Mouse (Mus musculus) spleen, adult 2 months (tissue): ENCODE results near the gene Olfr822. TPM values are rescaled to one million over a fixed set of nuclear protein-coding genes. Genes with fewer than 3 reads are reported as not detected.
"Not testable (repeated sequence)": the region's sequence is repeated elsewhere in the genome, so short reads cannot be mapped to it uniquely, and the experiment has no call there.

Experiments used
- DNase-seq, 2 experiments: peaks; one replicate each; pipeline versions ENCODE4 v3.0.0 to v3.0.0-alpha.2; 2012 to 2021; ENCODE audit warnings: low spot score in 2 of 2, low read depth in 1 of 2
- H3K27ac ChIP-seq: fragments of 200-500 bp; 2 replicates; pipeline ENCODE4 v1.5.1; 2012; ENCODE audit warnings: low read length, inconsistent platforms; ENCODE audit not compliant: insufficient read depth
- H3K27me3 ChIP-seq: fragments of 200-500 bp; 2 replicates; pipeline ENCODE4 v1.6.1; 2012; ENCODE audit warnings: mild to moderate bottlenecking, moderate library complexity, low read length, inconsistent platforms; ENCODE audit not compliant: control insufficient read depth, insufficient read depth
- H3K36me3 ChIP-seq: fragments of 200-500 bp; 2 replicates; pipeline ENCODE4 v1.6.1; 2012; ENCODE audit warnings: mild to moderate bottlenecking, low read length, inconsistent platforms; ENCODE audit not compliant: control insufficient read depth, insufficient read depth
- H3K4me1 ChIP-seq: fragments of 200-500 bp; 2 replicates; pipeline ENCODE4 v1.6.1; 2011; ENCODE audit warnings: inconsistent platforms; ENCODE audit not compliant: control insufficient read depth, insufficient read depth, insufficient read length
- H3K4me3 ChIP-seq: fragments of 200-500 bp; 2 replicates; pipeline ENCODE4 v1.5.1; 2011; ENCODE audit warnings: mild to moderate bottlenecking, inconsistent platforms; ENCODE audit not compliant: insufficient read depth, insufficient read length; ENCODE audit errors: extremely low read depth
- CTCF ChIP-seq: fragments of 200-500 bp; IDR thresholded peaks from 2 replicates; pipeline ENCODE4 v1.5.1; 2011; ENCODE audit warnings: mild to moderate bottlenecking, inconsistent platforms; ENCODE audit not compliant: insufficient read depth, insufficient read length, insufficient replicate concordance; ENCODE audit errors: extremely low read depth
- POLR2A ChIP-seq: fragments of 200-500 bp; IDR thresholded peaks from 2 replicates; pipeline ENCODE4 v1.6.1; 2011; ENCODE audit warnings: low read depth, low read length, inconsistent platforms
- WGBS: fragments of 180-500 bp; shearing (Covaris S2); methylation state at CpG from one replicate; pipeline ENCODE4 v1.1.7; 2018; 5-methylcytosine and 5-hydroxymethylcytosine counted together
- polyA plus RNA-seq: library from polyadenylated mRNA; depleted of rRNA; stranded (reverse); fragments of >200 nt; gene quantifications from 2 replicates; pipeline ENCODE4 v1.2.3, GENCODE M21; 2012; rRNA removed

The Olfr822 gene
- not detected in 2 replicates for polyA plus RNA-seq

DNA sequence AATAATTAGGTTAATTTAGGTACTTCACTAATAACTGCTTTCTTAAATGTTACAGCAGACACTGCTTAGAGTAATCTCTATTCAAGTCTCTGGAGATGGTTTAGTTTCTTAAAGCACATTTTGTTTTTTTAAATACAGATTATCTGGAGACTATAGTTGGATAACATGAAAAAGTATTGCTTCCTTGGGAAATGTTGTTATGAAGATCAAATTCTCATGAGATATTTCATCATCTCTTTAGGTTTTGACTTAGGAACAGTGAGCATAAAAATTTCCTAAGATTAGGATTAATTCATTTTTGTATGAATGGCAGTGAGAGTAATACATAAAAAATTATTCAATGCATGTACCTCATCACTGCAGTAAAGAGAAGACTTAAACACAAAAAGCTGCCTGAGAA is at the start of gene Olfr822:
Gene Olfr822 (plus strand): TSS at position 301 of the 400 bp plus-strand sequence.
- Histone ChIP-seq H3K36me3 (no peaks in the 10 kb centered on the region), H3K27me3 (no peaks in the 10 kb centered on the region), H3K4me3 (no peak within 1 kb of the TSS), H3K27ac (no peak within 1 kb of the TSS), H3K4me1 (no peaks in the 10 kb centered on the region)
- TF ChIP-seq POLR2A (no peak), CTCF (no peak)
- no peak for DNase-seq

DNA sequence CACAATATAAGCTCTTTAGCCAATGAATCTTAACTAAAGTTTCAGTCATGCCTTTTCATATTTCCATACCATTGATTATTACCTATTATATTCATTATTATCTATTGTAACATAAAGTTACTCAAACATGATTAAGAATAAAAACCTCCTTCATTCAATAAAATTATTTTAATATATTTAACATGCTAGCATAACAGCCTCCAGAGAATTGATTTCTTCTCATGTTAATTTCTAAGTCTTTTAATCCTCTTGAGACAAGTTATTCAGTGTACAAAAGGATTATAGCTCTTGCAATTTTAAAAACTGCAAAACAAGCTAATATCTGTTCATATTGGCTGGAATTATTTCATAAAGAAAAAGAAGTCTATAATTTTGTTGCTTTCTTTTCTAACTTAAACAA is 41.0 kb upstream of the Olfr822 start, which contains the start of gene Olfr821:
Gene Olfr821 (plus strand): TSS at position 301 of the 400 bp plus-strand sequence.
- H3K27ac ChIP-seq = no peak within 1 kb of the TSS
- no peaks in the 10 kb centered on the region for H3K27me3 ChIP-seq
- no peaks in the 10 kb centered on the region for H3K36me3 ChIP-seq
- H3K4me1 ChIP-seq = no peaks in the 10 kb centered on the region
- TF ChIP-seq CTCF = no peak
- TF ChIP-seq POLR2A = no peak
- no peak for DNase-seq
- H3K4me3 ChIP-seq = no peak within 1 kb of the TSS

DNA sequence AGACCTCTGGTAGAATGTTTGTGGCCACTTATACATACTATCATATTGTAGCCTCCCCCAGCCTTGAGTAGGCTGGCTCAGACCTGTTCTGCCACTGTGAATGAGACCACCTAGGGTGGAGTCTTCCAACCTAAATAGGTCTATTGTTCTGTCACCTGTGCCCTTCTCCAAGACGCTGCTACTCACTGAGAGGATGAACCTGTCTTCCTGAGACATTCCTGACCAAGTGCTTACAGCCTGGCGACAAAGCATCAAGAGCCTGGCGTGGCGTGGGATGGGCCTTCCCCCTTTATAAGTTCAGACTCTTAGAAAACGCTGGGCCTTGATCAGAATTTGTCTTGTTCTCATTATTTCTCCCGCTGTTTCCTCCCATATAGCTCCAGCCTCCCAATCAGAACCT is 33.9 kb upstream of the Olfr822 start:
- no peaks in the 10 kb centered on the region for H3K27me3 ChIP-seq
- no peaks in the 10 kb centered on the region for H3K36me3 ChIP-seq
- 67% methylated on average over 6 of the region's 6 CpGs for WGBS
- DNase-seq = no peak
- H3K4me3 ChIP-seq = no peak overlapping the region
- H3K27ac ChIP-seq = no peak overlapping the region
- no peak for TF ChIP-seq CTCF
- no peaks in the 10 kb centered on the region for H3K4me1 ChIP-seq

GRCm38 (mm10) chr10:130092838-130093440 is 21.9 kb downstream of the Olfr822 start:
- TF ChIP-seq POLR2A (no peak), CTCF (no peak)
- WGBS = 25% methylated on average over 5 of the region's 5 CpGs
- H3K27ac ChIP-seq = no peak overlapping the region
- no peak overlapping the region for H3K4me3 ChIP-seq
- no peaks in the 10 kb centered on the region for H3K36me3 ChIP-seq
- DNase-seq = no peak
- H3K27me3 ChIP-seq = no peaks in the 10 kb centered on the region
- no peaks in the 10 kb centered on the region for H3K4me1 ChIP-seq

GRCm38 (mm10) chr10:130096104-130096503 is 25.1 kb downstream of the Olfr822 start:
- Histone ChIP-seq H3K27ac (no peak overlapping the region), H3K36me3 (no peaks in the 10 kb centered on the region), H3K27me3 (no peaks in the 10 kb centered on the region), H3K4me3 (no peak overlapping the region), H3K4me1 (no peaks in the 10 kb centered on the region)
- TF ChIP-seq POLR2A (no peak), CTCF (no peak)
- no peak for DNase-seq

GRCm38 (mm10) chr10:130115283-130115682 is 44.3 kb downstream of the Olfr822 start, which contains the start of gene Olfr823:
Olfr823 (minus strand) TSS chr10:130115383.
- H3K36me3 ChIP-seq, H3K27me3 ChIP-seq, DNase-seq, H3K4me1 ChIP-seq, H3K4me3 ChIP-seq, H3K27ac ChIP-seq: not testable (repeated sequence)
- WGBS = 80% methylated on average over 1 of the region's 1 CpGs

DNA sequence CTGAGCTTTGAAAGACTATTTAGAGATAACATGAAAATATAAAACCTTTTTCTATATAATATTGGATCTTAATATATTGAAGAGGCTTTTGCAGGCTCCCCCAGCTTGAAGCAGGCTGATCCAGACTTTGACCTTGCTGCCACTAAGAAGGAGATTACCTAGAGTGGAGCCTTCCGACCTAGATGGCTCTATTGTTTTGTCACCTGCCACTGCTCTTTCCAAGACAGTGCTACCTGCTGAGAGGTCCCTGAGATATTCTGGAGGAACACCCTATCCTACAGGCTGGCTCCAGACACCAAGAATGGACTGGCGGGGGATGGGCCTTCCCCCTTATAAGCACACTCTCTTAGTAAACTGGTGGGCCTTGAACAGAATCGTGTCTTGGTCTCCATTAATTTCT is 45.0 kb downstream of the Olfr822 start:
- not testable (repeated sequence) for H3K4me1 ChIP-seq, H3K4me3 ChIP-seq, DNase-seq, H3K27me3 ChIP-seq, H3K27ac ChIP-seq, H3K36me3 ChIP-seq
- 79% methylated on average over 3 of the region's 3 CpGs for WGBS

Other genes starting within 250 kb of the Olfr822 start
- not detected in 2 replicates for gene Olfr812, start 225.1 kb upstream of the Olfr822 start, polyA plus RNA-seq
- not detected in 2 replicates for gene Olfr813, start 215.8 kb upstream of the Olfr822 start, polyA plus RNA-seq
- gene Olfr814, start 191.4 kb upstream of the Olfr822 start, polyA plus RNA-seq = not detected in 2 replicates
- not detected in 2 replicates for gene Olfr815, start 165.3 kb upstream of the Olfr822 start, polyA plus RNA-seq
- gene Olfr816, start 155.6 kb upstream of the Olfr822 start, polyA plus RNA-seq = not detected in 2 replicates
- not detected in 2 replicates for gene Olfr818, start 122.1 kb upstream of the Olfr822 start, polyA plus RNA-seq
- gene Olfr819, start 103.9 kb upstream of the Olfr822 start, polyA plus RNA-seq = not detected in 2 replicates
- not detected in 2 replicates for gene Olfr247, start 95.1 kb upstream of the Olfr822 start, polyA plus RNA-seq
- not detected in 2 replicates for gene Gm10310, start 86.1 kb upstream of the Olfr822 start, polyA plus RNA-seq
- not detected in 2 replicates for gene Olfr820, start 58.6 kb upstream of the Olfr822 start, polyA plus RNA-seq
- not detected in 2 replicates for gene Olfr821, start 40.9 kb upstream of the Olfr822 start, polyA plus RNA-seq
- gene Olfr823, start 44.2 kb downstream of the Olfr822 start, polyA plus RNA-seq = not detected in 2 replicates
- not detected in 2 replicates for gene Olfr824, start 58.8 kb downstream of the Olfr822 start, polyA plus RNA-seq
- gene Olfr825, start 95.6 kb downstream of the Olfr822 start, polyA plus RNA-seq = not detected in 2 replicates
- not detected in 2 replicates for gene Olfr826, start 113.0 kb downstream of the Olfr822 start, polyA plus RNA-seq
- gene Olfr827, start 143.2 kb downstream of the Olfr822 start, polyA plus RNA-seq = not detected in 2 replicates
- gene Neurod4, start 209.0 kb downstream of the Olfr822 start, polyA plus RNA-seq = 0.04 TPM in 2 replicates